Mouse (Mus musculus): ENCODE results near the gene Tspan11.

DNA sequence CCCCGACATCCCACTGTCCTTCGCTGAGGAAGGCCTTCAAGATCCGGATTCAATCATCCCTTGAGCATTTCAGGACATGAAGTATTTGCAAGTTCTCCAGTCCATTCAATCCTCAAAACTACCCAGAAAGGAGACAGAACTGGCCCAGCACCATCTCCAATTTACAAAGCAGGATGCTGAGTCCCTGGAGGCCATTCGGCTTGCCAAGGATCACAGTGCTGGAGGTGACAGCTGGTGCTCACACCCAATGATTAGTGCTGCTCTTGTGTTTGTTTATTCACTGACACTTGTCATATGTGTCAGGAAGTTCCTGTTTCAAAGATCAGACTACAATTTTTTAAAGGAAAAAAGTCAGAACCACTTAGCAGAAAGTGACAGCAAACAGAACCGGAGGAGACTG is 14.3 kb downstream of the Tspan11 start:
- TF ChIP-seq CTCF (IDR thresholded peaks at IDR 0.05; ENCODE audit: borderline replicate concordance, control insufficient read depth, extremely low read depth, insufficient read depth, low read length, poor library complexity) (no peak), POLR2A (IDR thresholded peaks at IDR 0.05; ENCODE audit: control insufficient read depth, extremely low read depth, insufficient read depth, low read length, poor library complexity) (no peak)

All from thymus, adult 2 months (tissue).